Mouse (Mus musculus) E14TG2a.4 (cell line): ENCODE data around the gene Arhgef10l.
"Not testable (repeated sequence)": the region's sequence is repeated elsewhere in the genome, so short reads cannot be mapped to it uniquely, and the experiment has no call there.

Experiments
- H3K27me3 ChIP-seq: 2 replicates; pipeline ENCODE4 v1.6.1; 2014; ENCODE audit warnings: low read length, control low read depth; ENCODE audit not compliant: insufficient read depth
- H3K36me3 ChIP-seq: 2 replicates; pipeline ENCODE4 v1.6.1; 2014; ENCODE audit warnings: low read length, control low read depth; ENCODE audit not compliant: insufficient read depth
- H3K4me1 ChIP-seq: replicated peaks from 2 replicates; pipeline ENCODE4 v1.6.1; 2014; ENCODE audit warnings: low read depth, low read length, control low read depth
- H3K4me3 ChIP-seq: replicated peaks from 2 replicates; pipeline ENCODE4 v1.5.1; 2014; ENCODE audit warnings: mild to moderate bottlenecking, low read length
- H3K9me3 ChIP-seq: 2 replicates; pipeline ENCODE4 v1.6.1; 2014; ENCODE audit warnings: low read length, control low read depth
- CTCF ChIP-seq: conservative IDR thresholded peaks from 2 replicates; pipeline ENCODE4 v1.5.1; 2014; ENCODE audit warnings: low read length
- NANOG ChIP-seq: IDR thresholded peaks from 2 replicates; pipeline ENCODE4 v1.6.1; 2014; ENCODE audit warnings: borderline replicate concordance, low read length, mixed read lengths
- POU5F1 ChIP-seq: IDR thresholded peaks from 2 replicates; pipeline ENCODE4 v1.6.1; 2014; ENCODE audit warnings: low read length, borderline replicate concordance

Gene Arhgef10l

DNA sequence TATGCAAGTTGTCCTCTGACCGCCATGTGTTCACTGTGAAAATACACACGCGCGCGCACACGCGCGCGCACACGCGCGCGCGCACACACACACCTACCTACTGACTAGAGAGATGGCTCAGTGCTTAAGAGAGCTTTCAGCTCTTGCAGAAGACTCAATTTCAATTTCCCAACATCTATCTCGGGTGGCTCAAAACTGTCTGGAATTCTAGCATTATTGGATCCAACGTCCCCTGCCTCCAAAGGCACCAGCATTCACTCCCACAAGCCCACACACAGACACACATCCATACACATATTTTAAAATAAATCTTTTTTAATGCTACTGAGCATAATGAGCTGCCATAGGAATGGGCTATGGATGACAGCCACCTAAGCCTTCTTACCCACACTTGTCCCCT lies 89.2 kb downstream of the Arhgef10l start:
- Histone ChIP-seq H3K36me3 (peaks cover 75% of the 10 kb centered on the region), H3K27me3 (no peaks in the 10 kb centered on the region), H3K9me3 (no peaks in the 10 kb centered on the region), H3K4me1 (peaks cover 36% of the 10 kb centered on the region), H3K4me3 (no peak overlapping the region)
- TF ChIP-seq CTCF (no peak), POU5F1 (no peak), NANOG (no peak)

DNA sequence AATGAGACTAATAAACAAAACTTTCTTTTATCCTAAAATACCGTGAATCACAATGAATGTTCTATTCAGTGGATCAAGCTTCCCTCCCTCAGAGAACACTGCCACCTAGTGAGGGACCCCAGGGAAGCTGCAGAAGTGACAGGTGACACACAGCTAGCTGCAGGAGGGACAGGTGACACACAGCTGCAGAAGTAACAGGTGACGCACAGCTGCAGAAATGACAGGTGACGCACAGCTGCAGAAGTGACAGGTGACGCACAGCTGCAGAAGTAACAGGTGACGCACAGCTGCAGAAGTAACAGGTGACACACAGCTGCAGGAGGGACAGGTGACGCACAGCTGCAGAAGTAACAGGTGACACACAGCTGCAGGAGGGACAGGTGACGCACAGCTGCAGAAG lies 90.9 kb downstream of the Arhgef10l start:
- peaks cover 71% of the 10 kb centered on the region for H3K36me3 ChIP-seq
- not testable (repeated sequence) for H3K27me3 ChIP-seq, H3K9me3 ChIP-seq, H3K4me3 ChIP-seq
- H3K4me1 ChIP-seq, result peaks cover 25% of the 10 kb centered on the region

DNA sequence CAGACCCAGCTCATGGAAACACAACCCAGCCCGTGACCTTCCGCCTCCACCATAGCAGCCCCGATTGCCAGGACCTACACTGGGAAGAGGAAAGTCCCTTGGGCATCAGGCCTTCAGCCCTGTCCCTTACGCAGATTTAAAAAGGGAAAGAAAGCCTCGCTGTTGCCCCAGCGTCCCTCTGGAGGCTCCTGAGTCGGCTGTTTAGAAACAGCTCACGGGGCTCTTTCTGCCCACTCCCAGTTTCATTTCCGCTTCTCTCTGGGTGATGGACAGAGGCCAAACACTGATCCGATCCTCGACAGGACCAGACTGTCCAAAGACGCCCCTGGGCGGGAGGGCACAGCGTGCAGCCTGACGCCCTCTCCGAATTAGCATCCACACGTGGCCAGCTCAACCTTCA lies 93.4 kb downstream of the Arhgef10l start:
- TF ChIP-seq NANOG (no peak), CTCF (no peak), POU5F1 (no peak)
- H3K9me3 ChIP-seq, result no peaks in the 10 kb centered on the region
- H3K27me3 ChIP-seq, result no peaks in the 10 kb centered on the region
- H3K4me3 ChIP-seq, result peak overlapping the region; percentile 48
- peaks cover 30% of the 10 kb centered on the region for H3K4me1 ChIP-seq
- peaks cover 72% of the 10 kb centered on the region for H3K36me3 ChIP-seq

DNA sequence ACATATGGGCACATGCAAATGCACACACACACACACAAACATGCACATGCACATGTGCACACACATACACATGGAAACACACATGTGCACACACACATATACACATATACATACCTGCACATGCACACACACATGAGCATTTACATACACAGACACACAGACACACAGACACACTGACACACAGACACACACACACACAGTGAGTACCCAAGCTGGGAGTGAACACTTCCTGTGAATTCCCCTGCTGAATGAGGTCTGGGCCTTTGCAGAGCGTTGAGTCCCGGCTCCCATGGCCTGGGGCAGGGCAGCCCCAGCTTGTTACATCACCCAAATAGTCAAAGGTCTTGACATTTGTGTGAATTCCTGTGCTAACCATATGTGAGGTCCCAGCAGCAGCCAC lies 96.4 kb downstream of the Arhgef10l start:
- no peak overlapping the region for H3K4me3 ChIP-seq
- H3K9me3 ChIP-seq, result no peaks in the 10 kb centered on the region
- H3K27me3 ChIP-seq, result no peaks in the 10 kb centered on the region
- H3K36me3 ChIP-seq, result peaks cover 65% of the 10 kb centered on the region
- TF ChIP-seq POU5F1, result no peak
- TF ChIP-seq NANOG, result no peak
- TF ChIP-seq CTCF, result no peak
- H3K4me1 ChIP-seq, result peaks cover 57% of the 10 kb centered on the region

DNA sequence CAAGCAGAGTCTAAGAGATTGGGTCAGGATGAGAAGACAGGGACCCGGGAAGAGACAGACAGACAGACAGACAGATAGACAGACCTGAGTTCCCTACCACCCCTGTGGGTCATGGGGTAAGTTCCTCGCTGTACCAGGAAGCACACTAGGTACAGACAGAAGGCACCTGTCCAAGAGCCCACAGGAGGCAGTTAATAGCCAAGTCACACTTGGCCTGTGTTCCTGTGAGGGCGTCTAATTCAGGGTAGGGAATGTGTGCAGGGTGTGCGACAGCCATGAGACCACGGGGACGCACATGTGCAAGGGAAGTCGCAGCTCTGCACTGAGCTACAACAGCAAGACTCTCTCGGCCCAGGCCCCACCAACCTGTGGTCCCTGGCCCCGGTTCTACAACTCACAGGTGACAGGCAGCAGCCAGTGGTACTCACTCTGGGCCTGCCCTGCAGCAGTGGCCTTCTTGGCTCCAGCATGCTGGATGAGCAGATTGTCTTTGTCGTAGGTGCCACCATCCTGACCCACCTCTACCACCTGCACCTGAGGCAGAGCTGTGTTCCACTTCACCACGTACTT lies 97.8 kb downstream of the Arhgef10l start:
- Histone ChIP-seq H3K27me3 (no peaks in the 10 kb centered on the region), H3K36me3 (peaks cover 61% of the 10 kb centered on the region), H3K4me1 (peaks cover 59% of the 10 kb centered on the region), H3K4me3 (no peak overlapping the region), H3K9me3 (no peaks in the 10 kb centered on the region)
- TF ChIP-seq NANOG (no peak), POU5F1 (no peak), CTCF (no peak)

DNA sequence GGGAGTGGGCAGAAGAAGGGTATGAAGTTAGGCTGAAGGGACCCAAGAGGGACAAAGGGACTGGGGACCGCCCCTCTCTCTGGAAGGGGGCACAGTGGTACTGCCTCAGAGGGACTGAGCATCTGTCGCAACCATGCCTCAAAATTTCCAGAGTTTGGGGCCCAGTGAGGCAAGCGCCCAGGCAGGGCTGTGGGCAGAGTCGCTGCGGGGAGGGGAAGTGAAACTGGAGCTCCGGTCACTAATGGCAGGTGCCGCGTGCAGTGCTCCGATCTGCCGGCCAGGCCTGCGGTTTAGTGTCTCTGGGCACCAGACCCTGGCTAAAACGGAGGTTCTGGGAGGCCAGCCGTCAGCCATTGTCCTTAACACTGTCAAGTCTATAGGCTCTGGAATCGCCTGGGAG lies 99.0 kb downstream of the Arhgef10l start:
- peak overlapping the region; percentile 49 for H3K4me3 ChIP-seq
- H3K36me3 ChIP-seq, result peaks cover 73% of the 10 kb centered on the region
- no peaks in the 10 kb centered on the region for H3K9me3 ChIP-seq
- H3K27me3 ChIP-seq, result no peaks in the 10 kb centered on the region
- peaks cover 58% of the 10 kb centered on the region for H3K4me1 ChIP-seq
- TF ChIP-seq CTCF, result no peak

DNA sequence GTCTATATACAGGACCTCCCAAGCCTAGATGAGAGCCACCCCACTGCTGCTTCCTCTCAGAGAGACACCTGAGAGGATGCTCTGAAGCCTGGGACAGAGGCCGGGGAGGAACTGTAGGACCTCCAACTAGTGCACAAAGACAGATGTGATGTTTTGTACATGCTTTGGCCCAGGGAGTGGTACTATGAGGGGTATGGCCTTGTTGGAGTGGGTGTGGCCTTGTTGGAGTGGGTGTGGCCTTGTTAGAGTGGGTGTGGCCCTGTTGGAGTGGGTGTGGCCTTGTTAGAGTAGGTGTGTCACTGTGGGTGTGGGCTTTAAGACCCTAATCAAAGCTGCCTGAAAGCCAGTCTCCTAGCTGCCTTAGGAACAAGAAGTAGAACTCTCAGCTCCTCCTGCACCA lies 101.4 kb downstream of the Arhgef10l start:
- not testable (repeated sequence) for H3K27me3 ChIP-seq, H3K9me3 ChIP-seq
- H3K4me3 ChIP-seq, result 0 out of 2 replicates have a peak overlapping the region, but pooled peaks have one; percentile 17
- peaks cover 76% of the 10 kb centered on the region for H3K36me3 ChIP-seq
- H3K4me1 ChIP-seq, result peaks cover 57% of the 10 kb centered on the region

DNA sequence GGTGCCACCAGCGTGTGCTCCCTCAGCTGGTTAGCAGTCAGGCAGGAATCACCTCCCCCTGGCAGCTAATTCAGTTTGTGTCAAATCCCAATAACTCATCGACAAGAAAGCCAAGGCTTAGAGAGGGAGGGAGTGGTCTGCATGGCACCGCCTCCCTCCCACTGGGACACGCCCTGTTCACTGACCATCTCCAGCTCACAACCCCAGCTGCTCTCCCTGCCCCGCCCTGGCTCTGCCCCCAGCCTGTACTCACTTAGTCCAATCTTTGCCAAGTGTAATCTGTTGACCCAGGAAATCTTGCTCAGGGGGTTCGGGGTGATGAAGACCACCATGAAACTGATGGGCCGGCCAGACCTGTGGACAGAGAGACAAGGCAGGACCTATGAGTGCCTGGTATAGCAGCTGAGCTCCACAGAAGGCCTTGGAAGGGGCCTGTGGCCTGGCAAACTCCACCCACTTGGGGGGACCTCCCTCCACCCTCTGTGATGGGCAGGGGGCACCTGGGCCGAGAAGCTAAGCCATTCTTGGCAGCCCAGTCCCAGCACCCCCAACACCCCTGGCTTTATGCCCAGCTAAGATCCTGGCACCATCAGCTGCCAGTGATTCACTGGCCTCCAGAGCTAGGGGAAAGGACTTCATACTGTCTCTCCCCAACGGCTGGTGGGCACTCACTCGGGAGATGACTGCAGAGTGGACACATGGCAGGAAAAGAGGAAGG lies 103.2 kb downstream of the Arhgef10l start:
- no peaks in the 10 kb centered on the region for H3K27me3 ChIP-seq
- peaks cover 5% of the 10 kb centered on the region; the same call in 1 of the 2 replicates for H3K9me3 ChIP-seq
- TF ChIP-seq POU5F1, result no peak
- no peak for TF ChIP-seq NANOG
- no peak for TF ChIP-seq CTCF
- peaks cover 65% of the 10 kb centered on the region for H3K4me1 ChIP-seq
- peaks cover 70% of the 10 kb centered on the region for H3K36me3 ChIP-seq
- 0 out of 2 replicates have a peak overlapping the region, but pooled peaks have one; percentile 20 for H3K4me3 ChIP-seq

DNA sequence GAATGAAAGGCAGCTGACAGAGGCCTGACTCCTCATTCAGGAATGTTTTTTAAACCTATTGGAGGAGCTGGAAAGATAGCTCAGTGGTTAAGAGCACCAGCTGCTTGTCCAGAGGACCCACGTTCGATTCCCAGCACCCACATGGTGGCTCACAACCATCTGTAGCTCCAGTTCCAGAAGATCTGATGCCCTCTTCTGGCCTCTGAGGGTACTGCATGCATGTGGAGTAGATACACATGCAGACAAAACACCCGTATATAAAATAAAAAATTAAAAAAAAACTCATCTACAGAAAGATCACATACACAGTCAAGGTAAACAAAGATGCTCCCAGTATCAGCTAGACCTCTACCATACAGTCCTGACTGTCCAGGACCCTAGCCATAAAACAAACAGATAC lies 104.1 kb downstream of the Arhgef10l start:
- H3K9me3 ChIP-seq, result peaks cover 5% of the 10 kb centered on the region; the same call in 1 of the 2 replicates
- H3K4me3 ChIP-seq, result no peak overlapping the region
- peaks cover 69% of the 10 kb centered on the region for H3K36me3 ChIP-seq
- H3K4me1 ChIP-seq, result peaks cover 64% of the 10 kb centered on the region
- TF ChIP-seq POU5F1 (no peak), CTCF (peak; percentile 55), NANOG (no peak)
- no peaks in the 10 kb centered on the region for H3K27me3 ChIP-seq
